In genomic region chr1:88777009-88777408, GRCm38 (mm10) we compare ENCODE assay signal across 14 mouse cellular contexts.
DNase-seq lines count a peak whose midpoint lies in the region; ATAC-seq and TF ChIP-seq lines count a peak whose summit lies in the region.
"Had no signal": no experiment of that assay in that cellular context is flagged by ENCODE, and none has a peak within 500 bp of the region (broad histone marks: within the 10 kb centered on the region; RNA-seq: fewer than 3 reads in every experiment).

No protein-coding gene starts in this region.

- H3K36me3 ChIP-seq in testis, adult 2 months (ENCODE audit: control insufficient read depth, insufficient read depth, low read length), result no peaks in the 10 kb centered on the region
- H3K36me3 ChIP-seq: forebrain, embryonic 10.5 days; limb, embryonic 13.5 days; midbrain, embryonic 12.5 days had no signal

- no peak for ATAC-seq in CD4-positive, CD25-positive, alpha-beta regulatory T cell, adult 4 months

- no peak overlapping the region for H3K27ac ChIP-seq in layer of hippocampus, adult 2 months
- no peak overlapping the region for H3K27ac ChIP-seq in testis, adult 2 months (ENCODE audit: control insufficient read depth, insufficient read depth, low read depth, low read length)
- H3K27ac ChIP-seq: forebrain, embryonic 10.5 days; limb, embryonic 13.5 days; midbrain, embryonic 12.5 days had no signal

- H3K4me3 ChIP-seq in layer of hippocampus, adult 2 months, result no peak overlapping the region
- H3K4me3 ChIP-seq in testis, adult 2 months (ENCODE audit: control insufficient read depth, low read depth, low read length), result no peak overlapping the region
- H3K4me3 ChIP-seq: forebrain, embryonic 10.5 days; limb, embryonic 13.5 days; midbrain, embryonic 12.5 days had no signal

- H3K27me3 ChIP-seq in testis, adult 2 months (ENCODE audit: control insufficient read depth, insufficient read depth, low read length), result no peaks in the 10 kb centered on the region
- H3K27me3 ChIP-seq: limb, embryonic 13.5 days; midbrain, embryonic 12.5 days had no signal

- TF ChIP-seq CTCF in layer of hippocampus, adult 2 months (conservative IDR thresholded peaks at IDR 0.05), result peak; percentile 58
- TF ChIP-seq CTCF in testis, adult 2 months (IDR thresholded peaks at IDR 0.05; ENCODE audit: control insufficient read depth, insufficient read depth, insufficient replicate concordance, low read depth, low read length), result peak; percentile 92; the same call in 1 of the 2 replicates

- peak; percentile 10 for DNase-seq in CD4-positive, CD25-positive, alpha-beta regulatory T cell, adult 2 months (ENCODE audit: low read depth, low spot score)
- no peak for DNase-seq in layer of hippocampus, adult 2 months (ENCODE audit: low spot score in 2 of 2)
- DNase-seq in layer of hippocampus, adult 11-12 months (ENCODE audit: low spot score), result no peak
- no peak for DNase-seq in testis, postnatal 10 days (ENCODE audit: low spot score)
- DNase-seq in testis, postnatal 14 days (ENCODE audit: low spot score), result peak; percentile 18
- DNase-seq in cerebellum, postnatal 14 days, result no peak
- DNase-seq: cerebellum, adult 2 months; gastrocnemius, postnatal 36 days; kidney, adult 9 months had no signal

- no peak for TF ChIP-seq POLR2A in testis, adult 2 months (IDR thresholded peaks at IDR 0.05; ENCODE audit: control insufficient read depth, low read depth, low read length)

- H3K4me1 ChIP-seq in testis, adult 2 months (ENCODE audit: control insufficient read depth, insufficient read depth, low read length), result no peaks in the 10 kb centered on the region

Comparison
In these comparisons a context has a peak if more than half of its experiments do, and no peak if none do; other contexts are left out.
1. DNase-seq: peak in CD4-positive, CD25-positive, alpha-beta regulatory T cell, adult 2 months (single experiment) and testis, postnatal 14 days (single experiment); none in layer of hippocampus, adult 2 months (0 of 2), layer of hippocampus, adult 11-12 months (single experiment), testis, postnatal 10 days (single experiment) and cerebellum, postnatal 14 days (0 of 2).